Mouse (Mus musculus): ENCODE results near the gene Spats1. TPM values are rescaled to one million over a fixed set of nuclear protein-coding genes. Genes with fewer than 3 reads are reported as not detected.
"Not testable (repeated sequence)": the region's sequence is repeated elsewhere in the genome, so short reads cannot be mapped to it uniquely, and the experiment has no call there.

The Spats1 gene
- total and polyA plus RNA-seq, 2 experiments from 2014 or later = 1.0 TPM; not detected in 1

- no peak for DNase-seq (ENCODE audit: low spot score)
- no peak overlapping the region for H3K4me2 ChIP-seq (ENCODE audit: low read depth, low read length)
- TF ChIP-seq EP300 (IDR thresholded peaks at IDR 0.05; ENCODE audit: low read depth) (no peak), CTCF (IDR thresholded peaks at IDR 0.05; ENCODE audit: low read depth) (no peak)
- H3K4me3 ChIP-seq (ENCODE audit: low read depth, low read length) = no peak overlapping the region
- no peaks in the 10 kb centered on the region for H3K36me3 ChIP-seq (replicated peaks; ENCODE audit: control insufficient read depth, insufficient read depth, low read length)
- no peaks in the 10 kb centered on the region for H3K27me3 ChIP-seq (ENCODE audit: control insufficient read depth, insufficient read depth, low read length)
- H3K27ac ChIP-seq (ENCODE audit: low read depth) = no peak overlapping the region
- no peaks in the 10 kb centered on the region for H3K9me3 ChIP-seq (replicated peaks; ENCODE audit: control insufficient read depth, low read length)
- no peak for ATAC-seq (ENCODE audit: insufficient read depth, low read depth)
- no peaks in the 10 kb centered on the region for H3K4me1 ChIP-seq (ENCODE audit: control insufficient read depth, insufficient read depth)
- WGBS = 87% methylated on average over 4 of the region's 4 CpGs
- H3K9ac ChIP-seq (replicated peaks; ENCODE audit: low read depth, low read length) = no peak overlapping the region
Measured at GRCm38 (mm10) chr17:45462506-45462905, 12.7 kb downstream of the Spats1 start.

DNA sequence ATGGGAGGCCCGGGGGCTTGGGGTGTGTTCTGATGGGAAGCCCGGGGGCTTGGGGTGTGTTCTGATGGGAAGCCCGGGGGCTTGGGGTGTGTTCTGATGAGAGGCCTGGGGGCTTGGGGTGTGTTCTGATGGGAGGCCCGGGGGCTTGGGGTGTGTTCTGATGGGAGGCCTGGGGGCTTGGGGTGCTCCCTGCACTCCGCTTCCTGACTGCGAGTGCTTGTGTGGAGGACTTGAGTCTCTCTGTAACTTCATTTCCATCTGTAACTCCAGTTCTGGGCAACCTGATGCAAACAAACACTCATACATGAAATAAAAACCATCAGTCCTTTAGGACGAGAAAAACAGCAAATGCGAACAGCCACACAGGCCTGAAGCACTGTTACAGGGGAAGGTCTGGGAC is 16.2 kb downstream of the Spats1 start:
- H3K4me3 ChIP-seq (ENCODE audit: low read depth, low read length) = no peak overlapping the region
- no peak overlapping the region for H3K27ac ChIP-seq (ENCODE audit: low read depth)
- ATAC-seq (ENCODE audit: insufficient read depth, low read depth) (no peak), DNase-seq (ENCODE audit: low spot score) (no peak)
- no peak overlapping the region for H3K9ac ChIP-seq (replicated peaks; ENCODE audit: low read depth, low read length)
- H3K9me3 ChIP-seq (replicated peaks; ENCODE audit: control insufficient read depth, low read length) = no peaks in the 10 kb centered on the region
- no peak overlapping the region for H3K4me2 ChIP-seq (ENCODE audit: low read depth, low read length)
- H3K36me3 ChIP-seq (replicated peaks; ENCODE audit: control insufficient read depth, insufficient read depth, low read length) = no peaks in the 10 kb centered on the region
- H3K4me1 ChIP-seq (ENCODE audit: control insufficient read depth, insufficient read depth) = no peaks in the 10 kb centered on the region
- TF ChIP-seq CTCF (IDR thresholded peaks at IDR 0.05; ENCODE audit: low read depth) = no peak
- no peak for TF ChIP-seq EP300 (IDR thresholded peaks at IDR 0.05; ENCODE audit: low read depth)
- no peaks in the 10 kb centered on the region for H3K27me3 ChIP-seq (ENCODE audit: control insufficient read depth, insufficient read depth, low read length)
- 85% methylated on average over 8 of the region's 8 CpGs for WGBS

GRCm38 (mm10) chr17:45458516-45458915 is 16.7 kb downstream of the Spats1 start:
- no peaks in the 10 kb centered on the region for H3K9me3 ChIP-seq (replicated peaks; ENCODE audit: control insufficient read depth, low read length)
- no peaks in the 10 kb centered on the region for H3K36me3 ChIP-seq (replicated peaks; ENCODE audit: control insufficient read depth, insufficient read depth, low read length)
- ATAC-seq (ENCODE audit: insufficient read depth, low read depth) (no peak), DNase-seq (ENCODE audit: low spot score) (no peak)
- 80% methylated on average over 4 of the region's 4 CpGs for WGBS
- H3K4me2 ChIP-seq (ENCODE audit: low read depth, low read length) = no peak overlapping the region
- H3K27ac ChIP-seq (ENCODE audit: low read depth) = no peak overlapping the region
- no peak overlapping the region for H3K9ac ChIP-seq (replicated peaks; ENCODE audit: low read depth, low read length)
- TF ChIP-seq CTCF (IDR thresholded peaks at IDR 0.05; ENCODE audit: low read depth) (no peak), EP300 (IDR thresholded peaks at IDR 0.05; ENCODE audit: low read depth) (no peak)
- no peaks in the 10 kb centered on the region for H3K27me3 ChIP-seq (ENCODE audit: control insufficient read depth, insufficient read depth, low read length)
- H3K4me1 ChIP-seq (ENCODE audit: control insufficient read depth, insufficient read depth) = no peaks in the 10 kb centered on the region
- H3K4me3 ChIP-seq (ENCODE audit: low read depth, low read length) = no peak overlapping the region

GRCm38 (mm10) chr17:45457487-45457886 is 17.7 kb downstream of the Spats1 start:
- Histone ChIP-seq H3K27me3 (ENCODE audit: control insufficient read depth, insufficient read depth, low read length) (no peaks in the 10 kb centered on the region), H3K9me3 (replicated peaks; ENCODE audit: control insufficient read depth, low read length) (no peaks in the 10 kb centered on the region), H3K4me3 (ENCODE audit: low read depth, low read length) (no peak overlapping the region), H3K27ac (ENCODE audit: low read depth) (no peak overlapping the region), H3K36me3 (replicated peaks; ENCODE audit: control insufficient read depth, insufficient read depth, low read length) (no peaks in the 10 kb centered on the region), H3K4me1 (ENCODE audit: control insufficient read depth, insufficient read depth) (no peaks in the 10 kb centered on the region), H3K4me2 (ENCODE audit: low read depth, low read length) (no peak overlapping the region), H3K9ac (replicated peaks; ENCODE audit: low read depth, low read length) (no peak overlapping the region)
- DNase-seq (ENCODE audit: low spot score) = no peak
- WGBS = 88% methylated on average over 5 of the region's 5 CpGs
- TF ChIP-seq CTCF (IDR thresholded peaks at IDR 0.05; ENCODE audit: low read depth) (no peak), EP300 (IDR thresholded peaks at IDR 0.05; ENCODE audit: low read depth) (no peak)
- ATAC-seq (ENCODE audit: insufficient read depth, low read depth) = no peak

- H3K4me2 ChIP-seq (ENCODE audit: low read depth, low read length) = no peak overlapping the region
- TF ChIP-seq EP300 (IDR thresholded peaks at IDR 0.05; ENCODE audit: low read depth) (no peak), CTCF (IDR thresholded peaks at IDR 0.05; ENCODE audit: low read depth) (no peak)
- WGBS = 56% methylated on average over 13 of the region's 13 CpGs
- H3K36me3 ChIP-seq (replicated peaks; ENCODE audit: control insufficient read depth, insufficient read depth, low read length) = no peaks in the 10 kb centered on the region
- no peaks in the 10 kb centered on the region for H3K9me3 ChIP-seq (replicated peaks; ENCODE audit: control insufficient read depth, low read length)
- DNase-seq (ENCODE audit: low spot score) (no peak), ATAC-seq (ENCODE audit: insufficient read depth, low read depth) (no peak)
- H3K9ac ChIP-seq (replicated peaks; ENCODE audit: low read depth, low read length) = no peak overlapping the region
- no peak overlapping the region for H3K4me3 ChIP-seq (ENCODE audit: low read depth, low read length)
- no peaks in the 10 kb centered on the region for H3K27me3 ChIP-seq (ENCODE audit: control insufficient read depth, insufficient read depth, low read length)
- H3K27ac ChIP-seq (ENCODE audit: low read depth) = no peak overlapping the region
- no peaks in the 10 kb centered on the region for H3K4me1 ChIP-seq (ENCODE audit: control insufficient read depth, insufficient read depth)
Measured at GRCm38 (mm10) chr17:45456260-45457152, 18.7 kb downstream of the Spats1 start.

GRCm38 (mm10) chr17:45455783-45456182 is 19.4 kb downstream of the Spats1 start:
- H3K9ac ChIP-seq (replicated peaks; ENCODE audit: low read depth, low read length); H3K4me2 ChIP-seq (ENCODE audit: low read depth, low read length); H3K27ac ChIP-seq (ENCODE audit: low read depth); DNase-seq (ENCODE audit: low spot score); ATAC-seq (ENCODE audit: insufficient read depth, low read depth); H3K9me3 ChIP-seq (replicated peaks; ENCODE audit: control insufficient read depth, low read length); H3K4me1 ChIP-seq (ENCODE audit: control insufficient read depth, insufficient read depth); H3K4me3 ChIP-seq (ENCODE audit: low read depth, low read length); H3K27me3 ChIP-seq (ENCODE audit: control insufficient read depth, insufficient read depth, low read length); H3K36me3 ChIP-seq (replicated peaks; ENCODE audit: control insufficient read depth, insufficient read depth, low read length): not testable (repeated sequence)
- WGBS = 85% methylated on average over 8 of the region's 9 CpGs
